Mouse (Mus musculus): Measurements from ENCODE around the gene Mgst3. TPM values are rescaled to one million over a fixed set of nuclear protein-coding genes. Genes with fewer than 3 reads are reported as not detected.

The Mgst3 gene
- total and polyA plus RNA-seq, 2 experiments from 2014 or later = 306 to 566 TPM

DNA sequence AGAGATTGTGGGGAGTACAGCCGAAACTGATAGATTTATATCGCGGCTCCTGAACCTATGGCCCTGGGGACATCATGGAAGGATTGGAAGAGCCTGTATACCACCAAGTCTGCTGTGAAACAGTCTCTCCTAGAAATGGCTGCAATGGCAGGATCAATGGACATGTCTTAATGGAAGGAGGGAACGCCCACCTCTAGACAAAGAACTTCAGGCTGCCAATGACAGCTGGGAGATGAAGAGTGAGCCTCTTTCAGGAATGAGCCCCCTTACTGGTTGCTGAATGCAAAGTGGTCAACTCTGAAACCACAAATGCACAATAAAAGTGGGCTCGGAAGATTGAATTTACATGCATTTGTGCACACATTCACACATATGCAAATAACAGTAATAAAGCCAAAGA is 10.9 kb downstream of the Mgst3 start:
- Histone ChIP-seq H3K4me3 (ENCODE audit: low read depth, low read length) (no peak overlapping the region), H3K36me3 (replicated peaks; ENCODE audit: control insufficient read depth, insufficient read depth, low read length) (no peaks in the 10 kb centered on the region), H3K4me1 (ENCODE audit: control insufficient read depth, insufficient read depth) (peaks cover 15% of the 10 kb centered on the region; the same call in 1 of the 2 replicates), H3K9ac (replicated peaks; ENCODE audit: low read depth, low read length) (no peak overlapping the region), H3K9me3 (replicated peaks; ENCODE audit: control insufficient read depth, low read length) (no peaks in the 10 kb centered on the region), H3K27me3 (ENCODE audit: control insufficient read depth, insufficient read depth, low read length) (no peaks in the 10 kb centered on the region), H3K4me2 (ENCODE audit: low read depth, low read length) (no peak overlapping the region), H3K27ac (ENCODE audit: low read depth) (no peak overlapping the region)
- DNase-seq (ENCODE audit: low spot score) (no peak), ATAC-seq (ENCODE audit: insufficient read depth, low read depth) (no peak)
- 87% methylated on average over 5 of the region's 5 CpGs for WGBS
- TF ChIP-seq CTCF (IDR thresholded peaks at IDR 0.05; ENCODE audit: low read depth) (no peak), EP300 (IDR thresholded peaks at IDR 0.05; ENCODE audit: low read depth) (no peak)

DNA sequence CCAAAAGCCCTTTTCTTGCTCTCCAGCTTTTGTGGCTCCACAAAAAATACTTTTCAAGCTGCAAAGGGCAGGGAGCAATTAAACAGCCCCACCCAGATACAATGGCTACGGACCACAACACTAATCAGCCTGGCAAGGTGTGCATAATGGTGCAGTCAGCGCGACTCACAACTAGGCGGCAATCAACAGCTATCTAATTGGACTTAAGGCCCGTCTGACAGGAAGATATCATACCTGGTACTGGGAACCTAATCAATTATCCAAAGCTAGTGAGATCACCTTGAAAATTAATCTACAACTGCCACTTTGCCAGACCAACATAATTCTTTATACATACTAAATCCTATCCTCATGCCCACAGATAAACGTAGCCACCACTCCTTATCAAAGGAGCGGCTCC is 11.3 kb downstream of the Mgst3 start:
- Histone ChIP-seq H3K27me3 (ENCODE audit: control insufficient read depth, insufficient read depth, low read length) (no peaks in the 10 kb centered on the region), H3K4me3 (ENCODE audit: low read depth, low read length) (no peak overlapping the region), H3K4me1 (ENCODE audit: control insufficient read depth, insufficient read depth) (peaks cover 13% of the 10 kb centered on the region; the same call in 1 of the 2 replicates), H3K9ac (replicated peaks; ENCODE audit: low read depth, low read length) (no peak overlapping the region), H3K4me2 (ENCODE audit: low read depth, low read length) (no peak overlapping the region), H3K36me3 (replicated peaks; ENCODE audit: control insufficient read depth, insufficient read depth, low read length) (peaks cover 3% of the 10 kb centered on the region; the same call in 1 of the 2 replicates), H3K9me3 (replicated peaks; ENCODE audit: control insufficient read depth, low read length) (no peaks in the 10 kb centered on the region), H3K27ac (ENCODE audit: low read depth) (no peak overlapping the region)
- 81% methylated on average over 7 of the region's 7 CpGs for WGBS
- TF ChIP-seq EP300 (IDR thresholded peaks at IDR 0.05; ENCODE audit: low read depth) (no peak), CTCF (IDR thresholded peaks at IDR 0.05; ENCODE audit: low read depth) (no peak)
- no peak for DNase-seq (ENCODE audit: low spot score)
- ATAC-seq (ENCODE audit: insufficient read depth, low read depth) = no peak

DNA sequence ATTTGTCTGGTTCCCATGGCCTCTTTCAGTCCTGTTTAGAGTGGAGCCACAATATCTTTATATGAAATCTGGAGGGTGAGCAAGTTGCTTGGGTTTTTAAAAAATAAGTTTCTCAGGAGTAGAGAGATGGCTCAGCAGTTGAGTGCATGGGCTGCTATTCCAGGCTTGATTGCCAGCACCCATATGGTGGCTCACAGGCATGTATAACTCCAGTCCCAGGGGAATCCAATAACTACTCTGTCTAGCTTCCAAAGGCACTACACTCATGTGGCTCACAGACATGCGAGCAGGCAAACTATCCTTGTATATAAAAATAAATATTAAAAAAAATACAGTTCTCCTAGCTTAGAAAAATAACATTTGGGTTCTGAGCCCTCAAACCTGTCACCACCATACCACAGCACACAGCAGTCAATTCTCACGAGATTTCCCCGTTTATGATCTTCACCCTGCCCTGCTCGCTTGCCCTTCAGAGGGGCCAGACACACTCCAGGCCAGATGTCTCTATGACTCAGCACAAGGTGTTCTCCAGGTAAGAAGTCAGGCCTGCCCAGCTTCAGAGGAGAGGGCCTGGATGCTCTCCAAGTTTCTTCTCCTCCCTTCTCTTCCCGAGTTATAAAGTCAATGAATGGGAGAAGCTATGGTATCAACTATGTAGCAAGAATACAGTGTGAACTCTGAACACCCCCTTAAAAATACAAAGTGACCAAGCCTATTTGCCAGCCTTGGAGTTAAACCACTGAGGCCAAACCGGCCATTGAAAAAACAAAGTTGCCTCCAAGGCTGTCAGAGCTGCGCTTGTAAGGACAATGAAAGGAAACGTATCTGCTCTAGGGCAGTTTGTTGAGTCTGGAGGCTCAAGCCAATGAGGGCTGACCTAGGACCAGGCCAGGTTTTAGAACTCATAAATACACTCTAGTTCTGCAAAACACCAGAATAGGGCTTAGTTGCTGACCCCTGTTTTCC is 12.3 kb downstream of the Mgst3 start:
- ATAC-seq (ENCODE audit: insufficient read depth, low read depth) = no peak
- no peaks in the 10 kb centered on the region for H3K27me3 ChIP-seq (ENCODE audit: control insufficient read depth, insufficient read depth, low read length)
- WGBS = 68% methylated on average over 8 of the region's 8 CpGs

DNA sequence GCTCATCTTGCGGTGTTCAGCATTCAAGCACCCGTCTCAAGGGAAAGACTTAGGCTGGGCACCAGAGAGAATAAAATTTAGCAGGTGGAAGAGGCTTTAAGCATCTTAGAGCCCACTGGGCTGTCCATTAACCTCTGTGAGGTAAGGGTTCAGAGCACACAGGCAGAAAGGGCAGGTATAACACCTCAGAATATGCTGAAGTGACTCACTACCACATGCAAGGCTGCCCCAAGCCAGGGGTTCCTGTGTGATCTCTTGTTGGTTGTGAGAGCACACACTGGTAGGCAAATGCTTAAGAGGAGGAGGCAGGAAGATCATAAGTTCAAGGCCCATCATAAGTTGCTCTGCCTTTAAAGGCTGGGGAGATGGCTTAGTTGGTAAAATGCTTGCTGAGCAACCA is 13.4 kb downstream of the Mgst3 start:
- Histone ChIP-seq H3K9me3 (replicated peaks; ENCODE audit: control insufficient read depth, low read length) (no peaks in the 10 kb centered on the region), H3K27me3 (ENCODE audit: control insufficient read depth, insufficient read depth, low read length) (no peaks in the 10 kb centered on the region), H3K36me3 (replicated peaks; ENCODE audit: control insufficient read depth, insufficient read depth, low read length) (peaks cover 24% of the 10 kb centered on the region), H3K4me3 (ENCODE audit: low read depth, low read length) (no peak overlapping the region), H3K4me2 (ENCODE audit: low read depth, low read length) (no peak overlapping the region), H3K27ac (ENCODE audit: low read depth) (no peak overlapping the region), H3K4me1 (ENCODE audit: control insufficient read depth, insufficient read depth) (peaks cover 4% of the 10 kb centered on the region; the same call in 1 of the 2 replicates), H3K9ac (replicated peaks; ENCODE audit: low read depth, low read length) (no peak overlapping the region)
- no peak for ATAC-seq (ENCODE audit: insufficient read depth, low read depth)
- TF ChIP-seq CTCF (IDR thresholded peaks at IDR 0.05; ENCODE audit: low read depth) (no peak), EP300 (IDR thresholded peaks at IDR 0.05; ENCODE audit: low read depth) (no peak)
- 83% methylated on average over 2 of the region's 2 CpGs for WGBS
- DNase-seq (ENCODE audit: low spot score) = no peak

More for the DNA sequence above, 12.3 kb downstream of the Mgst3 start:
- peaks cover 13% of the 10 kb centered on the region for H3K36me3 ChIP-seq (replicated peaks; ENCODE audit: control insufficient read depth, insufficient read depth, low read length)
- H3K9me3 ChIP-seq (replicated peaks; ENCODE audit: control insufficient read depth, low read length) = no peaks in the 10 kb centered on the region
- no peak for DNase-seq (ENCODE audit: low spot score)
- H3K9ac ChIP-seq (replicated peaks; ENCODE audit: low read depth, low read length) = no peak overlapping the region
- H3K4me3 ChIP-seq (ENCODE audit: low read depth, low read length) = no peak overlapping the region
- no peak for TF ChIP-seq EP300 (IDR thresholded peaks at IDR 0.05; ENCODE audit: low read depth)
- no peak for TF ChIP-seq CTCF (IDR thresholded peaks at IDR 0.05; ENCODE audit: low read depth)
- H3K4me1 ChIP-seq (ENCODE audit: control insufficient read depth, insufficient read depth) = peaks cover 9% of the 10 kb centered on the region; the same call in 1 of the 2 replicates
- no peak overlapping the region for H3K4me2 ChIP-seq (ENCODE audit: low read depth, low read length)
- no peak overlapping the region for H3K27ac ChIP-seq (ENCODE audit: low read depth)

DNA sequence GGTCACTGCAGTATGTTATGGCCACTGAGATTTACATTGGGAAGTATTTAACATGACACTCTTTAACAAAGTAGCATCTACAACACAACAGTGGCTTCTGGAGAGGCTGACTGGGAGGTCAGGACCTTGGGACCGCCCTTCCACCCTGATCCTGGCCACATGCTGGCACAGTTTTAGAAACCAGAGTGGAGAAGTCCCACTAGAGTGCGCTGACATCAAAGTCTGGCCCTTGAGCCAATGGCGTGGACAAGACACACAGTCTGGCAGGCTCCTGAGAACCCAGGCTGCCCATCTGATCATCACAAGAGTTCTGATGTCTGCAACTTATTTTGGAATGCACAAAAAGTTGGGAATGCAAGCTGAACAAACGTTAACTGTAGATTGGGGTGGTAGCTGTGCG is 13.9 kb downstream of the Mgst3 start:
- Histone ChIP-seq H3K4me2 (ENCODE audit: low read depth, low read length) (no peak overlapping the region), H3K36me3 (replicated peaks; ENCODE audit: control insufficient read depth, insufficient read depth, low read length) (peaks cover 28% of the 10 kb centered on the region), H3K27me3 (ENCODE audit: control insufficient read depth, insufficient read depth, low read length) (no peaks in the 10 kb centered on the region), H3K27ac (ENCODE audit: low read depth) (no peak overlapping the region), H3K4me1 (ENCODE audit: control insufficient read depth, insufficient read depth) (no peaks in the 10 kb centered on the region; the same call in 1 of the 2 replicates), H3K4me3 (ENCODE audit: low read depth, low read length) (no peak overlapping the region), H3K9ac (replicated peaks; ENCODE audit: low read depth, low read length) (no peak overlapping the region), H3K9me3 (replicated peaks; ENCODE audit: control insufficient read depth, low read length) (no peaks in the 10 kb centered on the region)
- DNase-seq (ENCODE audit: low spot score) (no peak), ATAC-seq (ENCODE audit: insufficient read depth, low read depth) (no peak)
- WGBS = 64% methylated on average over 5 of the region's 5 CpGs
- TF ChIP-seq EP300 (IDR thresholded peaks at IDR 0.05; ENCODE audit: low read depth) (no peak), CTCF (IDR thresholded peaks at IDR 0.05; ENCODE audit: low read depth) (no peak)

All from heart, postnatal 0 days (tissue).